ENCODE assay signal across 8 mouse cellular contexts in genomic region chr2:37431609-37432008, GRCm38 (mm10). TPM values are rescaled to one million over a fixed set of nuclear protein-coding genes. Genes with fewer than 3 reads are reported as not detected.
DNase-seq lines count a peak whose midpoint lies in the region; ATAC-seq and TF ChIP-seq lines count a peak whose summit lies in the region.

No protein-coding gene starts in this region.

- no peaks in the 10 kb centered on the region for H3K36me3 ChIP-seq in testis, adult 2 months (ENCODE audit: control insufficient read depth, insufficient read depth, low read length)
- H3K36me3 ChIP-seq in liver, embryonic 12.5 days, result peaks cover 34% of the 10 kb centered on the region
- H3K36me3 ChIP-seq in stomach, postnatal 0 days (ENCODE audit: control insufficient read depth, insufficient read depth, low read length), result peaks cover 5% of the 10 kb centered on the region; the same call in 1 of the 2 replicates

- ATAC-seq in liver, embryonic 12.5 days, result peak; percentile 14; the same call in 1 of the 2 replicates
- ATAC-seq in stomach, postnatal 0 days (ENCODE audit: low FRiP score, low TSS enrichment), result no peak

- no peak for DNase-seq in testis, postnatal 14 days (ENCODE audit: low spot score)
- DNase-seq in stomach, postnatal 0 days (ENCODE audit: low spot score), result peak; percentile 18
- DNase-seq in ovary, postnatal 36 days (ENCODE audit: low spot score), result no peak
- DNase-seq in kidney, adult 18-20 months, result no peak
- no peak for DNase-seq in urinary bladder, postnatal 4 days (ENCODE audit: low spot score in 2 of 2)

- no peaks in the 10 kb centered on the region for H3K27me3 ChIP-seq in testis, adult 2 months (ENCODE audit: control insufficient read depth, insufficient read depth, low read length)
- no peaks in the 10 kb centered on the region for H3K27me3 ChIP-seq in liver, embryonic 12.5 days (replicated peaks)
- H3K27me3 ChIP-seq in stomach, postnatal 0 days (ENCODE audit: control insufficient read depth, insufficient read depth, low read length), result no peaks in the 10 kb centered on the region

- H3K4me1 ChIP-seq in testis, adult 2 months (ENCODE audit: control insufficient read depth, insufficient read depth, low read length), result no peaks in the 10 kb centered on the region
- H3K4me1 ChIP-seq in embryonic fibroblast, embryonic 13.5 days (ENCODE audit: control insufficient read depth, insufficient read depth, low read length), result no peaks in the 10 kb centered on the region
- H3K4me1 ChIP-seq in liver, embryonic 12.5 days, result peaks cover 19% of the 10 kb centered on the region
- H3K4me1 ChIP-seq in stomach, postnatal 0 days (replicated peaks; ENCODE audit: control insufficient read depth, insufficient read depth), result no peaks in the 10 kb centered on the region

- peak overlapping the region; percentile 86 for H3K9ac ChIP-seq in liver, embryonic 12.5 days
- no peak overlapping the region; the same call in 1 of the 2 replicates for H3K9ac ChIP-seq in stomach, postnatal 0 days (ENCODE audit: low read length)

- TF ChIP-seq POLR2A in testis, adult 2 months (IDR thresholded peaks at IDR 0.05; ENCODE audit: control insufficient read depth, low read depth, low read length), result no peak
- no peak for TF ChIP-seq POLR2A in embryonic fibroblast, embryonic 13.5 days (IDR thresholded peaks at IDR 0.05; ENCODE audit: low read depth, low read length)

- 22% methylated on average over 7 of the region's 7 CpGs for WGBS in liver, embryonic 12.5 days (ENCODE audit: insufficient replicate concordance)
- WGBS in stomach, postnatal 0 days, result 35% methylated on average over 7 of the region's 7 CpGs

- TF ChIP-seq CTCF in testis, adult 2 months (IDR thresholded peaks at IDR 0.05; ENCODE audit: control insufficient read depth, insufficient read depth, insufficient replicate concordance, low read depth, low read length), result no peak
- TF ChIP-seq CTCF in embryonic fibroblast, embryonic 13.5 days (IDR thresholded peaks at IDR 0.05; ENCODE audit: borderline replicate concordance, insufficient read depth, low read length), result no peak
- no peak for TF ChIP-seq CTCF in stomach, postnatal 0 days (IDR thresholded peaks at IDR 0.05; ENCODE audit: low read depth)

- no peaks in the 10 kb centered on the region for H3K9me3 ChIP-seq in liver, embryonic 12.5 days (replicated peaks)
- H3K9me3 ChIP-seq in stomach, postnatal 0 days (ENCODE audit: control insufficient read depth, low read length), result no peaks in the 10 kb centered on the region

- peak overlapping the region; percentile 56 for H3K27ac ChIP-seq in testis, adult 2 months (ENCODE audit: control insufficient read depth, insufficient read depth, low read depth, low read length)
- peak overlapping the region; percentile 74 for H3K27ac ChIP-seq in embryonic fibroblast, embryonic 13.5 days (ENCODE audit: insufficient read depth, low read length)
- H3K27ac ChIP-seq in liver, embryonic 12.5 days, result peak overlapping the region; percentile 96
- H3K27ac ChIP-seq in stomach, postnatal 0 days (replicated peaks), result 0 out of 2 replicates have a peak overlapping the region, but pooled peaks have one; percentile 37

- H3K4me3 ChIP-seq in testis, adult 2 months (ENCODE audit: control insufficient read depth, low read depth, low read length), result peak overlapping the region; percentile 65; the same call in 1 of the 2 replicates
- H3K4me3 ChIP-seq in embryonic fibroblast, embryonic 13.5 days (ENCODE audit: insufficient read depth, low read length), result peak overlapping the region; percentile 40
- peak overlapping the region; percentile 91 for H3K4me3 ChIP-seq in liver, embryonic 12.5 days
- peak overlapping the region; percentile 64 for H3K4me3 ChIP-seq in stomach, postnatal 0 days (ENCODE audit: low read depth, low read length)

- no peak for TF ChIP-seq EP300 in stomach, postnatal 0 days (optimal IDR thresholded peaks at IDR 0.05)

- peak overlapping the region; percentile 84 for H3K4me2 ChIP-seq in liver, embryonic 12.5 days
- peak overlapping the region; percentile 74 for H3K4me2 ChIP-seq in stomach, postnatal 0 days (replicated peaks; ENCODE audit: low read depth)

RNA-seq across cellular contexts. Expression of gene Rc3h2, which starts 8.9 kb away (rescaled TPM):
- 7.2 and 8.2 TPM in 2 replicates for polyA plus RNA-seq in testis, adult 2 months (2012; rRNA removed)
- polyA plus RNA-seq in embryonic fibroblast, embryonic 13.5 days (2011; ENCODE audit: insufficient read length, low read depth, missing spikeins), result 51.9 and 58.1 TPM in 2 replicates
- 7.0 and 7.7 TPM in 2 replicates for polyA plus RNA-seq in liver, embryonic 12.5 days (2016; fragmentation: Nextera tagmentation; extraction: Ambion mirVana)
- 5.5 and 5.7 TPM in 2 replicates for polyA plus RNA-seq in stomach, postnatal 0 days (2015; fragmentation: Nextera tagmentation; extraction: Ambion mirVana)

RNA-seq across cellular contexts. Expression of gene Zbtb26, which starts 11.3 kb away (rescaled TPM):
- 2.0 and 2.5 TPM in 2 replicates for polyA plus RNA-seq in testis, adult 2 months (2012; rRNA removed)
- 10.6 and 12.1 TPM in 2 replicates for polyA plus RNA-seq in embryonic fibroblast, embryonic 13.5 days (2011; ENCODE audit: insufficient read length, low read depth, missing spikeins)
- polyA plus RNA-seq in liver, embryonic 12.5 days (2016; fragmentation: Nextera tagmentation; extraction: Ambion mirVana), result 3.3 and 3.4 TPM in 2 replicates
- polyA plus RNA-seq in stomach, postnatal 0 days (2015; fragmentation: Nextera tagmentation; extraction: Ambion mirVana), result 1.7 and 1.9 TPM in 2 replicates

RNA-seq across cellular contexts. Expression of gene Zbtb6, which starts 11.4 kb away (rescaled TPM):
- polyA plus RNA-seq in testis, adult 2 months (2012; rRNA removed), result 1.5 and 2.2 TPM in 2 replicates
- polyA plus RNA-seq in embryonic fibroblast, embryonic 13.5 days (2011; ENCODE audit: insufficient read length, low read depth, missing spikeins), result 13.5 and 16.0 TPM in 2 replicates
- polyA plus RNA-seq in liver, embryonic 12.5 days (2016; fragmentation: Nextera tagmentation; extraction: Ambion mirVana), result 3.3 and 3.6 TPM in 2 replicates
- polyA plus RNA-seq in stomach, postnatal 0 days (2015; fragmentation: Nextera tagmentation; extraction: Ambion mirVana), result 3.1 and 3.2 TPM in 2 replicates

RNA-seq across cellular contexts. Expression of gene Rabgap1, which starts 11.5 kb away (rescaled TPM):
- polyA plus RNA-seq in testis, adult 2 months (2012; rRNA removed), result 8.3 and 10.3 TPM in 2 replicates
- polyA plus RNA-seq in embryonic fibroblast, embryonic 13.5 days (2011; ENCODE audit: insufficient read length, low read depth, missing spikeins), result 63.1 and 66.7 TPM in 2 replicates
- polyA plus RNA-seq in liver, embryonic 12.5 days (2016; fragmentation: Nextera tagmentation; extraction: Ambion mirVana), result 13.4 and 13.9 TPM in 2 replicates
- polyA plus RNA-seq in stomach, postnatal 0 days (2015; fragmentation: Nextera tagmentation; extraction: Ambion mirVana), result 17.3 and 17.4 TPM in 2 replicates

Comparison
In these comparisons a context has a peak if more than half of its experiments do, and no peak if none do; other contexts are left out.
1. H3K27ac ChIP-seq: peak in every context shown above with its lines; median percentile 96 in liver, embryonic 12.5 days; 74 in embryonic fibroblast, embryonic 13.5 days; 56 in testis, adult 2 months; 37 in stomach, postnatal 0 days.
2. H3K4me3 ChIP-seq: peak in every context shown above with its lines; median percentile 91 in liver, embryonic 12.5 days; 65 in testis, adult 2 months; 64 in stomach, postnatal 0 days; 40 in embryonic fibroblast, embryonic 13.5 days.